Mouse (Mus musculus) heart, adult 2 months (tissue): ENCODE results near the gene Rpp30. TPM values are rescaled to one million over a fixed set of nuclear protein-coding genes. Genes with fewer than 3 reads are reported as not detected.

Experiments
- DNase-seq, 2 experiments: peaks; one replicate each; pipeline ENCODE4 v3.0.0; 2021
- H3K27ac ChIP-seq: fragments of 200-600 bp; 2 replicates; pipeline ENCODE4 v1.8.1; 2022
- H3K27me3 ChIP-seq: fragments of 200-500 bp; 2 replicates; pipeline ENCODE4 v1.6.1; 2012; ENCODE audit warnings: mild to moderate bottlenecking, low read length, inconsistent platforms, mixed read lengths; ENCODE audit not compliant: control insufficient read depth, insufficient read depth
- H3K36me3 ChIP-seq: fragments of 200-500 bp; 2 replicates; pipeline ENCODE4 v1.6.1; 2012; ENCODE audit warnings: low read length, inconsistent platforms; ENCODE audit not compliant: control insufficient read depth, insufficient read depth
- H3K4me1 ChIP-seq: fragments of 200-500 bp; 2 replicates; pipeline ENCODE4 v1.6.1; 2011; ENCODE audit warnings: low read length; ENCODE audit not compliant: control insufficient read depth, insufficient read depth
- H3K4me3 ChIP-seq: fragments of 200-600 bp; 2 replicates; pipeline ENCODE4 v1.8.1; 2022
- H3K79me2 ChIP-seq: fragments of 200-500 bp; replicated peaks from 2 replicates; pipeline ENCODE4 v1.6.1; 2012; ENCODE audit warnings: mild to moderate bottlenecking, inconsistent platforms, low read length, moderate library complexity, mixed read lengths; ENCODE audit not compliant: control insufficient read depth, insufficient read depth
- H3K9ac ChIP-seq: fragments of 200-500 bp; 2 replicates; pipeline ENCODE4 v1.6.1; 2012; ENCODE audit warnings: low read depth, mild to moderate bottlenecking, control low read depth, inconsistent platforms, low read length, mixed read lengths
- CTCF ChIP-seq: fragments of 200-600 bp; IDR thresholded peaks from 2 replicates; pipeline ENCODE4 v1.8.1; 2022; ENCODE audit warnings: antibody characterized with exemption, mild to moderate bottlenecking, moderate library complexity
- EP300 ChIP-seq: fragments of 200-500 bp; IDR thresholded peaks from 2 replicates; pipeline ENCODE4 v1.6.1; 2011; ENCODE audit warnings: low read depth, low read length, control low read depth; ENCODE audit not compliant: insufficient read depth
- POLR2A ChIP-seq: fragments of 200-500 bp; IDR thresholded peaks from 2 replicates; pipeline ENCODE4 v1.6.1; 2011; ENCODE audit warnings: mild to moderate bottlenecking, low read depth, low read length, control low read depth; ENCODE audit not compliant: insufficient read depth
- WGBS: fragments of 180-500 bp; shearing (Covaris S2); methylation state at CpG from one replicate; pipeline ENCODE4 v1.1.7; 2018; 5-methylcytosine and 5-hydroxymethylcytosine counted together
- intact Hi-C: fragments of 180-260 bp; cut with DNase I; formaldehyde crosslinking; loops from one replicate; pipeline ENCODE4 v1.15.1; 2025
- polyA plus RNA-seq: library from polyadenylated mRNA; depleted of rRNA; stranded (reverse); fragments of >200 nt; gene quantifications from 2 replicates; pipeline ENCODE4 v1.2.3, GENCODE M21; 2012
- total RNA-seq, 2 experiments: library from RNA; stranded (reverse); gene quantifications; 2 replicates each; pipeline ENCODE4 v1.2.3; 2021

Gene Rpp30
- total and polyA plus RNA-seq, 3 experiments, result 5.3 to 12.7 (median 11.9) TPM

- 55% methylated on average over 8 of the region's 8 CpGs for WGBS
- H3K27ac ChIP-seq, result peak overlapping the region; percentile 79
- no peaks in the 10 kb centered on the region for H3K27me3 ChIP-seq
- DNase-seq, result no peak
- 0 out of 2 replicates have a peak, but pooled peaks cover 1% of the 10 kb centered on the region for H3K4me1 ChIP-seq
- no peak for TF ChIP-seq CTCF
- TF ChIP-seq POLR2A, result peak; percentile 19
- TF ChIP-seq EP300, result no peak; the same call in 1 of the 2 replicates
- H3K79me2 ChIP-seq, result no peaks in the 10 kb centered on the region
- H3K4me3 ChIP-seq, result peak overlapping the region; percentile 22
- peaks cover 9% of the 10 kb centered on the region for H3K36me3 ChIP-seq
- peak overlapping the region; percentile 71 for H3K9ac ChIP-seq
- intact Hi-C loops, result loop anchor here (2.0 to 10.0 kb wide), 2 partner anchors 50 to 226 kb away; partner anchors contain the start of gene Pcgf5
Observed at GRCm38 (mm10) chr19:36119219-36119618, 35.7 kb downstream of the Rpp30 start.

DNA sequence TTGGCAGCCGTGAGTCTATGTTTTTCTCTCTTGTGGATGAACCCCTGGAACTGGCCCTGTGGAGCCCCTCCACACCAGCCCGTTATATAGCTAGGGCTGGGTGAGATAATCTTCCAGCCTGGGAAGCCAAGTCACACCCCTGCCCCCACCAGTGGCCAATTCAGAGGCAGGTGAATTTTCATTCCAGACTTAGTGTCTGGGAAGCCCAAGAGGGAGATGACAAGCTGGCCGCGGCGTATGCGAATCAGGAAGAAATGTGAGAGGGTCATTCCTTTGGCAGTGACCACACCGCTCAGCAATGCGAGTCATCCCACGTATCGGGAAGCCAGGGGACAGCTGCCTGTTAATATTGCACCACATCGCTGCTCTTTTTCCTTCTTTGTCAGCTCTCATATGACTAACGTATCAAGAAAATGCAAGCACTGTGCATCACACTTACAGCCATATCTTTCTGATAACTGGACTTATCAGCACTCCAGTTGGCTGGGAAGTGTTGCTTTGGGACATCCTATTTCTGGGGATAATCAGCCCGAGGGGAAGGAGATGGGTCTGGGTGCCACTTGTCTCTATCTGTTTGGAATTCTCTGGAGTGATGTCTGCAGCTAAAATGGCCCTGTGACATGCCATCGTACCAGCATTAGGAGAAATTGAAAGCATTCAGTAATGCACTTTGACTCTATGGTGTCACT lies 36.4 kb downstream of the Rpp30 start, which contains the start of gene Ankrd1:
Gene Ankrd1, minus strand, starts transcription at position 317 of the 689 bp plus-strand sequence.
- Histone ChIP-seq H3K9ac (peak within 1 kb of the TSS; percentile 71), H3K36me3 (peaks cover 5% of the 10 kb centered on the region), H3K27ac (peak within 1 kb of the TSS; percentile 79), H3K79me2 (no peaks in the 10 kb centered on the region), H3K4me1 (0 out of 2 replicates have a peak, but pooled peaks cover 1% of the 10 kb centered on the region), H3K27me3 (no peaks in the 10 kb centered on the region), H3K4me3 (peak within 1 kb of the TSS; percentile 22)
- peak; percentile 37 to 73 for DNase-seq
- intact Hi-C loops, result loop anchor here (2.0 to 10.0 kb wide), 2 partner anchors 49 to 225 kb away; partner anchors contain the start of gene Pcgf5
- TF ChIP-seq CTCF, result no peak
- TF ChIP-seq EP300, result peak; percentile 27; the same call in 1 of the 2 replicates
- peak; percentile 60 for TF ChIP-seq POLR2A
- WGBS, result 20% methylated on average over 14 of the region's 14 CpGs

- H3K27me3 ChIP-seq, result no peaks in the 10 kb centered on the region
- no peak for DNase-seq
- H3K4me3 ChIP-seq, result no peak overlapping the region
- no peaks in the 10 kb centered on the region for H3K79me2 ChIP-seq
- 0 out of 2 replicates have a peak, but pooled peaks cover 1% of the 10 kb centered on the region for H3K4me1 ChIP-seq
- 81% methylated on average over 1 of the region's 1 CpGs for WGBS
- intact Hi-C loops, result no loop called here
- H3K9ac ChIP-seq, result no peak overlapping the region
- TF ChIP-seq POLR2A (no peak), CTCF (no peak), EP300 (no peak)
- no peak overlapping the region for H3K27ac ChIP-seq
- no peaks in the 10 kb centered on the region for H3K36me3 ChIP-seq
Observed at GRCm38 (mm10) chr19:36124203-36124602, 40.7 kb downstream of the Rpp30 start.

DNA sequence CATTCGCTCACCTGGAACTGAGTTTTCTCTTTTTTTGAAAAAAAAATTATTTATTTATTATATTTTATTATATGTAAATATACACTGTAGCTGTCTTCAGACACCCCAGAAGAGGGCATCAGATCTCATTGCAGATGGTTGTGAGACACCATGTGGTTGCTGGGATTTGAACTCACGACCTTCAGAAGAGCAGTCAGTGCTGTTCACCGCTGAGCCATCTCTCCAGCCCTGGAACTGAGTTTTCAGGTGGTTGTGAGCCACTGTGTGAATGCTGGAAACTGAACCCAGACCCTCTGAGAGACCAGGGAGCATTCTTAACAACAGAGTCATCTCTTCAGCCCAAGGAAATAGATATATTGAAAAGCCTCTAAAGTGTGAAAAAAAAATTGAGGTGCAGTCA lies 44.9 kb downstream of the Rpp30 start:
- 94% methylated on average over 3 of the region's 3 CpGs for WGBS
- Histone ChIP-seq H3K4me3 (no peak overlapping the region), H3K27me3 (no peaks in the 10 kb centered on the region), H3K36me3 (no peaks in the 10 kb centered on the region), H3K79me2 (no peaks in the 10 kb centered on the region), H3K9ac (no peak overlapping the region), H3K4me1 (peaks cover 1% of the 10 kb centered on the region), H3K27ac (no peak overlapping the region)
- no peak for DNase-seq
- intact Hi-C loops, result no loop called here
- TF ChIP-seq CTCF (no peak), POLR2A (no peak), EP300 (no peak)

DNA sequence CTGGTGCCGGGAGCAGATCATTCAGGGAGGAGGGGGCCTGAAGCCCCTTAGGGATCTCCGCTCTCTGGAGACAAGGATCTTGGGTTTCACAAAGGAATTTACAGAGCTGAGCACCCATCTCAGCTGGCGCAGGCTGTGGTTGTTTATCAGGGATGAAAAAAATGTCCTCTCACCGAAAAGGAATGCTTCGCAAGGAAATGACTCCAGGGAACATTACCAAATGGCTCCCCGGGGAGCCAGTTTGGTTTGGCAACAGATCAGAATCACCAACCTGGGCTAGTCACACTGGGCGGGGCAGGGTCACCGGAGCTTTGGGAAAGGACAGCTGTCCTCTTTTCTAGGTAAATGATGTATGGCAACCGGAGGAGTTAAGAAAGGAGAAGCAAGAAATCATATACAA lies 45.7 kb downstream of the Rpp30 start:
- Histone ChIP-seq H3K4me3 (peak overlapping the region; percentile 23; the same call in 1 of the 2 replicates), H3K36me3 (no peaks in the 10 kb centered on the region), H3K4me1 (peaks cover 1% of the 10 kb centered on the region), H3K9ac (no peak overlapping the region; the same call in 1 of the 2 replicates), H3K79me2 (no peaks in the 10 kb centered on the region), H3K27ac (peak overlapping the region; percentile 38), H3K27me3 (no peaks in the 10 kb centered on the region)
- peak; percentile 27 to 32 for DNase-seq
- intact Hi-C loops, result no loop called here
- 7% methylated on average over 9 of the region's 9 CpGs for WGBS
- TF ChIP-seq POLR2A, result no peak
- no peak for TF ChIP-seq EP300
- TF ChIP-seq CTCF, result no peak

GRCm38 (mm10) chr19:36129643-36130042 lies 46.1 kb downstream of the Rpp30 start:
- intact Hi-C loops, result no loop called here
- 4% methylated on average over 12 of the region's 12 CpGs for WGBS
- peaks cover 1% of the 10 kb centered on the region for H3K4me1 ChIP-seq
- no peak overlapping the region for H3K9ac ChIP-seq
- H3K79me2 ChIP-seq, result no peaks in the 10 kb centered on the region
- H3K36me3 ChIP-seq, result no peaks in the 10 kb centered on the region
- peak in 1 of 2 experiments; percentile 7 for DNase-seq
- no peaks in the 10 kb centered on the region for H3K27me3 ChIP-seq
- peak overlapping the region; percentile 23; the same call in 1 of the 2 replicates for H3K4me3 ChIP-seq
- TF ChIP-seq CTCF (no peak), POLR2A (no peak), EP300 (no peak)
- peak overlapping the region; percentile 38 for H3K27ac ChIP-seq
